Mouse (Mus musculus) limb, embryonic 13.5 days (tissue): Measurements from ENCODE around the gene Dpp4. TPM values are rescaled to one million over a fixed set of nuclear protein-coding genes. Genes with fewer than 3 reads are reported as not detected.

ENCODE experiments used
- ATAC-seq: fragments of 200-750 bp; cut with Nextera tagmentation; 2 replicates; pipeline ENCODE4 v1.8.0; 2017; ENCODE audit warnings: low read depth, moderate number of reproducible peaks, moderate TSS enrichment; ENCODE audit not compliant: low FRiP score
- H3K27ac ChIP-seq: fragments of 300-500 bp; sonication (generic); 2 replicates; pipeline ENCODE4 v1.5.1; 2015; ENCODE audit warnings: inconsistent platforms, mild to moderate bottlenecking, moderate library complexity
- H3K27me3 ChIP-seq: fragments of 300-500 bp; sonication (generic); 2 replicates; pipeline ENCODE4 v1.6.1; 2015; ENCODE audit warnings: mild to moderate bottlenecking, inconsistent platforms
- H3K36me3 ChIP-seq: fragments of 300-500 bp; sonication (generic); 2 replicates; pipeline ENCODE4 v1.6.1; 2015; ENCODE audit warnings: inconsistent platforms, mild to moderate bottlenecking, moderate library complexity
- H3K4me1 ChIP-seq: fragments of 300-500 bp; sonication (generic); 2 replicates; pipeline ENCODE4 v1.6.1; 2015; ENCODE audit warnings: inconsistent platforms
- H3K4me2 ChIP-seq: fragments of 300-500 bp; sonication (generic); replicated peaks from 2 replicates; pipeline ENCODE4 v1.6.1; 2015; ENCODE audit warnings: inconsistent platforms, mild to moderate bottlenecking, moderate library complexity
- H3K4me3 ChIP-seq: fragments of 300-500 bp; sonication (generic); 2 replicates; pipeline ENCODE4 v1.5.1; 2015; ENCODE audit warnings: moderate library complexity, mild to moderate bottlenecking, inconsistent platforms
- H3K9ac ChIP-seq: fragments of 300-500 bp; sonication (generic); 2 replicates; pipeline ENCODE4 v1.6.1; 2015; ENCODE audit warnings: mild to moderate bottlenecking, inconsistent platforms
- H3K9me3 ChIP-seq: fragments of 300-500 bp; sonication (generic); 2 replicates; pipeline ENCODE4 v1.6.1; 2016; ENCODE audit warnings: inconsistent platforms
- WGBS: fragments of 180-500 bp; shearing (Covaris S2); methylation state at CpG from one replicate; pipeline ENCODE4 v1.1.7; 2015; 5-methylcytosine and 5-hydroxymethylcytosine counted together
- polyA plus RNA-seq: library from polyadenylated mRNA; unstranded; fragments of >200 nt; fragmentation: Nextera tagmentation; extraction: Ambion mirVana; gene quantifications from 2 replicates; pipeline ENCODE4 v1.2.1, GENCODE M21; 2015

Dpp4 gene
- polyA plus RNA-seq, 1 experiment from 2014 or later, result 0.67 TPM

- Histone ChIP-seq H3K4me1 (no peaks in the 10 kb centered on the region), H3K4me2 (no peak overlapping the region), H3K27me3 (no peaks in the 10 kb centered on the region), H3K4me3 (no peak overlapping the region), H3K9me3 (no peaks in the 10 kb centered on the region), H3K36me3 (no peaks in the 10 kb centered on the region), H3K27ac (no peak overlapping the region), H3K9ac (no peak overlapping the region)
- 88% methylated on average over 6 of the region's 6 CpGs for WGBS
- no peak for ATAC-seq
Observed at GRCm38 (mm10) chr2:62401011-62401410, 11.0 kb downstream of the Dpp4 start.

- no peaks in the 10 kb centered on the region for H3K9me3 ChIP-seq
- 94% methylated on average over 2 of the region's 2 CpGs for WGBS
- H3K4me1 ChIP-seq, result no peaks in the 10 kb centered on the region
- H3K4me2 ChIP-seq, result no peak overlapping the region
- no peak overlapping the region for H3K4me3 ChIP-seq
- no peak overlapping the region for H3K9ac ChIP-seq
- H3K36me3 ChIP-seq, result no peaks in the 10 kb centered on the region
- H3K27ac ChIP-seq, result no peak overlapping the region
- ATAC-seq, result no peak
- no peaks in the 10 kb centered on the region for H3K27me3 ChIP-seq
Observed at GRCm38 (mm10) chr2:62399832-62400231, 12.2 kb downstream of the Dpp4 start.

GRCm38 (mm10) chr2:62399361-62399760 is 12.7 kb downstream of the Dpp4 start:
- Histone ChIP-seq H3K4me3 (no peak overlapping the region), H3K9ac (no peak overlapping the region), H3K4me1 (no peaks in the 10 kb centered on the region), H3K4me2 (no peak overlapping the region), H3K27me3 (no peaks in the 10 kb centered on the region), H3K36me3 (no peaks in the 10 kb centered on the region), H3K27ac (no peak overlapping the region), H3K9me3 (no peaks in the 10 kb centered on the region)
- WGBS, result 54% methylated on average over 8 of the region's 8 CpGs
- ATAC-seq, result no peak

- no peak overlapping the region for H3K9ac ChIP-seq
- no peak overlapping the region for H3K4me2 ChIP-seq
- 85% methylated on average over 2 of the region's 2 CpGs for WGBS
- H3K4me3 ChIP-seq, result no peak overlapping the region
- no peaks in the 10 kb centered on the region for H3K27me3 ChIP-seq
- H3K36me3 ChIP-seq, result no peaks in the 10 kb centered on the region
- H3K4me1 ChIP-seq, result no peaks in the 10 kb centered on the region
- no peak overlapping the region for H3K27ac ChIP-seq
- ATAC-seq, result no peak
- H3K9me3 ChIP-seq, result no peaks in the 10 kb centered on the region
Observed at GRCm38 (mm10) chr2:62398115-62398875, 13.7 kb downstream of the Dpp4 start.

- Histone ChIP-seq H3K27me3 (no peaks in the 10 kb centered on the region), H3K27ac (no peak overlapping the region), H3K4me2 (no peak overlapping the region), H3K9me3 (no peaks in the 10 kb centered on the region), H3K4me3 (no peak overlapping the region), H3K36me3 (no peaks in the 10 kb centered on the region), H3K9ac (no peak overlapping the region), H3K4me1 (no peaks in the 10 kb centered on the region)
- ATAC-seq, result no peak
- WGBS, result 74% methylated on average over 4 of the region's 4 CpGs
Observed at GRCm38 (mm10) chr2:62397661-62398060, 14.4 kb downstream of the Dpp4 start.

GRCm38 (mm10) chr2:62396799-62397198 is 15.2 kb downstream of the Dpp4 start:
- H3K4me1 ChIP-seq, result no peaks in the 10 kb centered on the region
- no peaks in the 10 kb centered on the region for H3K9me3 ChIP-seq
- no peak overlapping the region for H3K27ac ChIP-seq
- H3K36me3 ChIP-seq, result no peaks in the 10 kb centered on the region
- no peak overlapping the region for H3K4me3 ChIP-seq
- no peak for ATAC-seq
- 97% methylated on average over 1 of the region's 1 CpGs for WGBS
- H3K4me2 ChIP-seq, result no peak overlapping the region
- no peak overlapping the region for H3K9ac ChIP-seq
- no peaks in the 10 kb centered on the region for H3K27me3 ChIP-seq

- Histone ChIP-seq H3K9me3 (no peaks in the 10 kb centered on the region), H3K9ac (no peak overlapping the region), H3K4me2 (no peak overlapping the region), H3K27ac (no peak overlapping the region), H3K4me3 (no peak overlapping the region), H3K27me3 (no peaks in the 10 kb centered on the region), H3K36me3 (no peaks in the 10 kb centered on the region), H3K4me1 (no peaks in the 10 kb centered on the region)
- ATAC-seq, result no peak
- WGBS, result 84% methylated on average over 3 of the region's 3 CpGs
Observed at GRCm38 (mm10) chr2:62394800-62395199, 17.2 kb downstream of the Dpp4 start.

- Histone ChIP-seq H3K4me1 (no peaks in the 10 kb centered on the region), H3K4me2 (no peak overlapping the region), H3K4me3 (no peak overlapping the region), H3K36me3 (no peaks in the 10 kb centered on the region), H3K9me3 (no peaks in the 10 kb centered on the region), H3K9ac (no peak overlapping the region), H3K27me3 (no peaks in the 10 kb centered on the region), H3K27ac (no peak overlapping the region)
- no peak for ATAC-seq
- WGBS, result 78% methylated on average over 3 of the region's 3 CpGs
Observed at GRCm38 (mm10) chr2:62392098-62392497, 19.9 kb downstream of the Dpp4 start.

GRCm38 (mm10) chr2:62390961-62391461 is 21.0 kb downstream of the Dpp4 start:
- Histone ChIP-seq H3K4me2 (no peak overlapping the region), H3K4me1 (no peaks in the 10 kb centered on the region), H3K9me3 (no peaks in the 10 kb centered on the region), H3K9ac (no peak overlapping the region), H3K36me3 (no peaks in the 10 kb centered on the region), H3K27me3 (no peaks in the 10 kb centered on the region), H3K4me3 (no peak overlapping the region), H3K27ac (no peak overlapping the region)
- no peak for ATAC-seq
- 86% methylated on average over 12 of the region's 12 CpGs for WGBS

- 71% methylated on average over 3 of the region's 3 CpGs for WGBS
Observed at GRCm38 (mm10) chr2:62390305-62390704, 21.7 kb downstream of the Dpp4 start.

GRCm38 (mm10) chr2:62388841-62389240 is 23.2 kb downstream of the Dpp4 start:
- Histone ChIP-seq H3K4me3 (no peak overlapping the region), H3K4me2 (no peak overlapping the region), H3K9me3 (no peaks in the 10 kb centered on the region), H3K27me3 (no peaks in the 10 kb centered on the region), H3K36me3 (no peaks in the 10 kb centered on the region), H3K9ac (no peak overlapping the region), H3K4me1 (no peaks in the 10 kb centered on the region), H3K27ac (no peak overlapping the region)
- ATAC-seq, result no peak
- 93% methylated on average over 4 of the region's 4 CpGs for WGBS

More at GRCm38 (mm10) chr2:62390305-62390704, 21.7 kb downstream of the Dpp4 start:
- Histone ChIP-seq H3K4me1 (no peaks in the 10 kb centered on the region), H3K27me3 (no peaks in the 10 kb centered on the region), H3K4me2 (no peak overlapping the region), H3K9ac (no peak overlapping the region), H3K4me3 (no peak overlapping the region), H3K9me3 (no peaks in the 10 kb centered on the region), H3K36me3 (no peaks in the 10 kb centered on the region), H3K27ac (no peak overlapping the region)
- ATAC-seq, result no peak

GRCm38 (mm10) chr2:62383196-62383595 is 28.8 kb downstream of the Dpp4 start:
- WGBS, result 84% methylated on average over 4 of the region's 4 CpGs
- no peaks in the 10 kb centered on the region for H3K9me3 ChIP-seq
- no peaks in the 10 kb centered on the region for H3K27me3 ChIP-seq

GRCm38 (mm10) chr2:62382440-62382839 is 29.6 kb downstream of the Dpp4 start:
- Histone ChIP-seq H3K27me3 (no peaks in the 10 kb centered on the region), H3K27ac (no peak overlapping the region), H3K4me3 (no peak overlapping the region), H3K9me3 (no peaks in the 10 kb centered on the region), H3K9ac (no peak overlapping the region), H3K4me2 (no peak overlapping the region), H3K4me1 (no peaks in the 10 kb centered on the region), H3K36me3 (no peaks in the 10 kb centered on the region)
- WGBS, result 69% methylated on average over 5 of the region's 5 CpGs
- no peak for ATAC-seq

More at GRCm38 (mm10) chr2:62383196-62383595, 28.8 kb downstream of the Dpp4 start:
- Histone ChIP-seq H3K9ac (no peak overlapping the region), H3K4me1 (no peaks in the 10 kb centered on the region), H3K4me3 (no peak overlapping the region), H3K36me3 (no peaks in the 10 kb centered on the region), H3K4me2 (no peak overlapping the region), H3K27ac (no peak overlapping the region)
- ATAC-seq, result no peak
